Mouse (Mus musculus) G1E (cell line): ENCODE data around the gene Atp1b3.

Experiments used
- CTCF ChIP-seq: IDR thresholded peaks from 2 replicates; pipeline ENCODE4 v1.5.1; 2012; ENCODE audit warnings: low read depth, low read length, inconsistent platforms, mixed read lengths
- GATA1 ChIP-seq: IDR thresholded peaks from 2 replicates; pipeline ENCODE4 v1.6.1; 2012; ENCODE audit warnings: borderline replicate concordance, low read length, inconsistent platforms, mixed read lengths

DNA sequence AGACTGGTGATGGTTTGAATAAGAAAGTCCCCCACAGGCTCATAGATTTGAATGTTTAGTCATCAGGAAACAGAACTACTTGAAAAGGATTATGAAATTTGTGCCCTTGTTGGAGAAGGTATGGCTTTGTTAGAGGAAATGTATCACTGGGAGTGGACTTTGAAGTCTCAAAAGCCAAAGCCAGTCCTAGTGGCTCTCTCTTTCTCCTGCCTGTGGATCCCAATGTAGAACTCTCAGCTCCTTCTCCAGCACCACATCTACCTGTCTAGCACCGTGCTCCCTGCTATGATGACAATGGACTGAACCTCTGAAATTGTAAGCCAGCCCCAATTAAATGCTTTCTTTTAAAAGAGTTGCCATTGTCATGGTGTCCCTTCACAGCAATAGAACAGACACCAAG is 12.9 kb upstream of the Atp1b3 start:
- TF ChIP-seq CTCF (no peak), GATA1 (no peak)
